Comparison of ENCODE assay signal across 9 mouse cellular contexts in the genomic region with DNA sequence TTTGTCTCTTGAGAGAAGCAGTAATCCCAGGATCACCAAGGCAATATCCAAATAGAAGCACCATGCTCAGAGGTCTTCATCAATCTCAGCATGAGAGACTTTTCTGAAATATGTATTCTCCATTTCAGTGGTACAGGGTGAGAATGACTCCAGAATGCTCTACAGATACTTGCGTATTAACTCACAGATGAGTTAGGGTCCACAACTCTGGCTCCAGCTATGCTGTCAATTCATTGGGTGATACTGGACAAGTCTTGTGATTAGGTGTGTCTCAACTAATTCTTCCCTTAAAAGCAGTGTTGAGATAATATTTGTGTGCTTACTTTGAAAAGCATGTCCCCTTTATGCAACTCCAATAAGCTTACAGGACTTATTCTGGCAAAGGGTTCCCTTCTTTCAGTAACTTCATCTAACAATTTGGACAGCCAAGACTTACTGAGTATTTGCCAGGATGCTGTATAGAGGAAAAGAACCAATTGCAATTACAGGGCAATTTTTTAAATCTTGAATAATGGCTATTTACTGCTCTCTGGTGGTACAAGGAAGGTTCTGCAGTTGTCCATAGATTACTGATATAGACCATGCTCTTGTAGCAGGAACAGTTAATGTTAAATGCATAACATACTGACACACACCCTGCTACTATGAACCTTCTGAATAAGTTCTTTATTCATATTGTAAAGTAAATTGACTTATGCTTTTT.
DNase-seq lines count a peak whose midpoint lies in the region; ATAC-seq and TF ChIP-seq lines count a peak whose summit lies in the region.
"Had no signal": no experiment of that assay in that cellular context is flagged by ENCODE, and none has a peak within 500 bp of the region (broad histone marks: within the 10 kb centered on the region; RNA-seq: fewer than 3 reads in every experiment).

No protein-coding gene starts in this region.

- no peak overlapping the region for H3K4me2 ChIP-seq in intestine, postnatal 0 days (replicated peaks; ENCODE audit: low read depth)
- no peak overlapping the region for H3K4me2 ChIP-seq in intestine, embryonic 16.5 days (ENCODE audit: low read depth, low read length)
- no peak overlapping the region for H3K4me2 ChIP-seq in hindbrain, embryonic 14.5 days (replicated peaks)
- H3K4me2 ChIP-seq: embryonic facial prominence, embryonic 12.5 days had no signal

- no peaks in the 10 kb centered on the region for H3K27me3 ChIP-seq in intestine, postnatal 0 days (replicated peaks; ENCODE audit: control insufficient read depth, insufficient read depth, low read length)
- no peaks in the 10 kb centered on the region for H3K27me3 ChIP-seq in intestine, embryonic 16.5 days (replicated peaks; ENCODE audit: control insufficient read depth, insufficient read depth, low read length)
- H3K27me3 ChIP-seq in hindbrain, embryonic 14.5 days (ENCODE audit: control insufficient read depth, insufficient read depth, low read length): no peaks in the 10 kb centered on the region
- H3K27me3 ChIP-seq: embryonic facial prominence, embryonic 12.5 days had no signal

- H3K27ac ChIP-seq in intestine, postnatal 0 days (ENCODE audit: low read depth, low read length): no peak overlapping the region
- H3K27ac ChIP-seq in intestine, embryonic 16.5 days (ENCODE audit: low read length): no peak overlapping the region
- no peak overlapping the region for H3K27ac ChIP-seq in hindbrain, embryonic 14.5 days
- H3K27ac ChIP-seq: embryonic facial prominence, embryonic 12.5 days had no signal

- no peak overlapping the region for H3K9ac ChIP-seq in intestine, postnatal 0 days (ENCODE audit: low read depth, low read length)
- no peak overlapping the region for H3K9ac ChIP-seq in intestine, embryonic 16.5 days (ENCODE audit: low read depth, low read length)
- H3K9ac ChIP-seq in hindbrain, embryonic 14.5 days: no peak overlapping the region
- H3K9ac ChIP-seq: embryonic facial prominence, embryonic 12.5 days had no signal

- WGBS in intestine, postnatal 0 days: 96% methylated on average over 1 of the region's 1 CpGs
- WGBS in intestine, embryonic 16.5 days: 94% methylated on average over 1 of the region's 1 CpGs
- 92% methylated on average over 1 of the region's 1 CpGs for WGBS in hindbrain, embryonic 14.5 days

- no peaks in the 10 kb centered on the region for H3K36me3 ChIP-seq in intestine, postnatal 0 days (ENCODE audit: control insufficient read depth, insufficient read depth)
- H3K36me3 ChIP-seq in intestine, embryonic 16.5 days (ENCODE audit: control insufficient read depth, insufficient read depth, low read length): no peaks in the 10 kb centered on the region
- no peaks in the 10 kb centered on the region for H3K36me3 ChIP-seq in hindbrain, embryonic 14.5 days (replicated peaks; ENCODE audit: control insufficient read depth, insufficient read depth)
- H3K36me3 ChIP-seq: embryonic facial prominence, embryonic 12.5 days had no signal

- ATAC-seq in intestine, postnatal 0 days: no peak
- ATAC-seq in intestine, embryonic 16.5 days: no peak
- peak; percentile 68; the same call in 1 of the 2 replicates for ATAC-seq in hindbrain, embryonic 14.5 days (ENCODE audit: low FRiP score)

- TF ChIP-seq CTCF in intestine, postnatal 0 days (IDR thresholded peaks at IDR 0.05; ENCODE audit: low read depth): peak; percentile 65

- no peak overlapping the region for H3K4me3 ChIP-seq in intestine, postnatal 0 days (ENCODE audit: low read depth, low read length)
- H3K4me3 ChIP-seq in intestine, embryonic 16.5 days (ENCODE audit: low read length): no peak overlapping the region
- no peak overlapping the region for H3K4me3 ChIP-seq in hindbrain, embryonic 14.5 days (replicated peaks; ENCODE audit: low read length)
- H3K4me3 ChIP-seq: embryonic facial prominence, embryonic 12.5 days had no signal

- DNase-seq in 3T3-L1 (ENCODE audit: low read depth, low spot score): peak; percentile 71
- DNase-seq in Muller cell, postnatal 12 days (ENCODE audit: inconsistent ontology term): peak; percentile 47
- peak; percentile 84 for DNase-seq in hindbrain, embryonic 14.5 days (ENCODE audit: low spot score)
- DNase-seq in urinary bladder, postnatal 14 days (ENCODE audit: low spot score): no peak
- no peak for DNase-seq in kidney, adult 11 months
- DNase-seq in layer of hippocampus, postnatal 25 days (ENCODE audit: extremely low spot score in 1 of 2, low spot score in 1 of 2): no peak

- H3K4me1 ChIP-seq in intestine, postnatal 0 days (replicated peaks; ENCODE audit: control insufficient read depth, insufficient read depth, low read length): no peaks in the 10 kb centered on the region
- no peaks in the 10 kb centered on the region for H3K4me1 ChIP-seq in intestine, embryonic 16.5 days (ENCODE audit: control insufficient read depth, insufficient read depth, low read length)
- H3K4me1 ChIP-seq in hindbrain, embryonic 14.5 days (replicated peaks; ENCODE audit: control insufficient read depth, insufficient read depth, low read length): no peaks in the 10 kb centered on the region
- H3K4me1 ChIP-seq: embryonic facial prominence, embryonic 12.5 days had no signal

- no peaks in the 10 kb centered on the region for H3K9me3 ChIP-seq in intestine, postnatal 0 days (ENCODE audit: control insufficient read depth)
- H3K9me3 ChIP-seq in intestine, embryonic 16.5 days (ENCODE audit: control insufficient read depth, low read length): no peaks in the 10 kb centered on the region
- no peaks in the 10 kb centered on the region for H3K9me3 ChIP-seq in hindbrain, embryonic 14.5 days (ENCODE audit: control insufficient read depth, low read length)
- H3K9me3 ChIP-seq: embryonic facial prominence, embryonic 12.5 days had no signal

Comparison
In these comparisons a context has a peak if more than half of its experiments do, and no peak if none do; other contexts are left out.
1. DNase-seq: peak in 3T3-L1 (single experiment), Muller cell, postnatal 12 days (single experiment) and hindbrain, embryonic 14.5 days (single experiment); none in urinary bladder, postnatal 14 days (single experiment), kidney, adult 11 months (single experiment) and layer of hippocampus, postnatal 25 days (0 of 2).